Mouse (Mus musculus) ovary, postnatal 10 days (tissue): ENCODE measurements around the gene Mrpl21.

Experiments used
- DNase-seq: peaks from one replicate; pipeline ENCODE4 v3.0.0; 2022; ENCODE audit warnings: low spot score

Mrpl21 gene

DNA sequence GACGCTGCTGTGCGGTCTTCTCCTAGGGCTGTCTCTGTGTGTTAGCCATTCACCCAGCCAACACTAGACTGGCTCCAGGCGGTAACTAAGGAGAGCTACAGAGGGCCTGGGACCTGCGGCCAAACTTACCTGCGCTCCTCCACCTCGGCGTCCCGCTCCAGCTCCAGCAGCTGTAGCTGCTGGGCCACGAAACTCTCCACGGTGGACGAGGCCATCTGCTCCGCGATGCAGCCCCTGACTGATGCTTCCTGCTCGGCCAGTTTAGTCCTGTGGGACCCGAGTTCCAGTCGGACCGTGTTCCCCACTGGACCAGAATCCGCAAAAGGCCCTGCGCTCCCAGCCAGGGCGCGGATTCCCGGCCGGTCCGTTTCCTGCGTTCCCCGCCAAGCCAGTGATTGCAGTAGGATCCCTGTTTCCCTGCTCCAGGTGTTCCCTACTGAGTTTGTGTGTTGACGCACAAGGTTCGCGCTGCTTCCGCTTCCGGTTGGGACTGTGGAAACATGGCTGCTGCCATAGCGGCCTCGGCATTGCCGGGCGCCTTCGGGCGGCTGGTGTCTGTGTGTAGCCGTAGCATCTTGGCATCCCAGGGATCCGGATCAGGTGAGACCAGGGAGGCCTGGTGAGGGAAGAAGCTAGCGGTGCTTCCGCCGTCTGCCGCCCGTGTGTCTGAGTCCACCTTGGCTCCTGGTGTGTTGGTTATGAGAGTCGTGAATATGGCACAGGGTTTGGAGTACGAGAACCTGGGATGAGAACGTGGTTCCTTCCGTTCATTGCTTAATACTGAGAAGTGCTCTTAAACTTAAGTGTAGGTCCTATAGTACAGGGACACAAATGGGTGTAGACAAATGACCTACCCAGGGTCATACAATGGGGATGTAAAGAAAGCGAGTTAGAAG lies at the start of gene Mrpl21, which contains the start of gene Ighmbp2:
TSS of gene Mrpl21 (plus strand) at position 330 of the 896 bp plus-strand sequence.
TSS of gene Ighmbp2 (minus strand) at position 446 of the 896 bp plus-strand sequence.
- DNase-seq = peak; percentile 95

DNA sequence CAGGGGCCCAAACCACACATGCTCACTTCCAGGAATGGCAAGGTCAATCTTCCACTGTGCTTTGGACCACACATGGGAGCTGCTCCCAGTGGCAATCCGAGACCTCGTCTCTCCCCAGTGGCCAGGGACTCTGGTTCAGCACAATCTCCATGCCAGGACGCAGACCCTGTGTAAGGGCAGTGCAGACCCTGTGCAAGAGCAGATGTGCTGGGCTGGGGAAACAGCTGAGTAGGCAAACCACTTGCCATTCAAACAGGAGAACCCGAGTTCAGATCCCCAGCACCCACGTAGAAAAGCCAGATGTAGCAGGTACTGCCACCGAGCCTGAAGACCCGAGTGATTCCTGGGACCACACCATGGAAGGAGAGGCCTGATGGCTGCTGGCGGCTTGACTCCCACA lies 22.7 kb upstream of the Mrpl21 start:
- DNase-seq = no peak

DNA sequence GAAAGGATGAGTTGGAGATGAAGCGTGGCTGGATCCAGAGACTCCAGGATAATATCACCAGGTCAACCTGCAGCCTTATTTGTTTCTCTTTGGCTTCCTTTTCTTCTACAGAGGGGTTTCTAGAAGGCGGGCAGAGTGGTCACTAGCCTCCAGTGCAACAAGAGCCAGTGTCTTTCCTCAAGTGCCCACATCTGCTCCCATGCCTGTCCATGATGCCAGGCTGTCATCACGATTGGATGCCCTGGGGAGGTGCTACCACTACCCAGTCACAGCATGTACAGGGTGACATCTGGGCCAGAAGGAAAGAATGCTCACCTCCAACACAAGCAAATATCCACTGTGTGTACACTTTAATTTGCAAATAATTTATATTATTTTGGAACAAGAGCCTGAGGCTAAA lies 22.1 kb upstream of the Mrpl21 start:
- no peak for DNase-seq

DNA sequence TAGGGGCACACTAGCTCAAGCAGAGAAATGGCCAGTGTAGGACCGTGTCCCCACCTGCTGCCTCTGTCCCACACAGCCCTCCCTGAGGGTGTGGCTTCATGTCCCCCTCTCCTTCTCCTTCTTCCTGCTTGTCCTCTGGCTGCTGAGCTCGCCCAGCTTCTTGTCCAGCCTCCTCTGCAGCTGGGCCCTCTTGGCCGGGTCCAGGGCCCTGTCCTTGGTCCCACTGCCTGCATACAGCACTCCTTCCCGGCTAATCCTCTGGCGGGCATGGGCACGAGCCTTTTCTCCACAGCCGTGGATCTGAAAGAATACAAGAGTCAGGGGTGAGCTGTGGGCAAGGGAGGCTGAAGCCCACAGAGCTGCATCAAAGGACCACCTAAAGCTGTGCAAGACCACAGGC lies 21.4 kb upstream of the Mrpl21 start:
- no peak for DNase-seq

DNA sequence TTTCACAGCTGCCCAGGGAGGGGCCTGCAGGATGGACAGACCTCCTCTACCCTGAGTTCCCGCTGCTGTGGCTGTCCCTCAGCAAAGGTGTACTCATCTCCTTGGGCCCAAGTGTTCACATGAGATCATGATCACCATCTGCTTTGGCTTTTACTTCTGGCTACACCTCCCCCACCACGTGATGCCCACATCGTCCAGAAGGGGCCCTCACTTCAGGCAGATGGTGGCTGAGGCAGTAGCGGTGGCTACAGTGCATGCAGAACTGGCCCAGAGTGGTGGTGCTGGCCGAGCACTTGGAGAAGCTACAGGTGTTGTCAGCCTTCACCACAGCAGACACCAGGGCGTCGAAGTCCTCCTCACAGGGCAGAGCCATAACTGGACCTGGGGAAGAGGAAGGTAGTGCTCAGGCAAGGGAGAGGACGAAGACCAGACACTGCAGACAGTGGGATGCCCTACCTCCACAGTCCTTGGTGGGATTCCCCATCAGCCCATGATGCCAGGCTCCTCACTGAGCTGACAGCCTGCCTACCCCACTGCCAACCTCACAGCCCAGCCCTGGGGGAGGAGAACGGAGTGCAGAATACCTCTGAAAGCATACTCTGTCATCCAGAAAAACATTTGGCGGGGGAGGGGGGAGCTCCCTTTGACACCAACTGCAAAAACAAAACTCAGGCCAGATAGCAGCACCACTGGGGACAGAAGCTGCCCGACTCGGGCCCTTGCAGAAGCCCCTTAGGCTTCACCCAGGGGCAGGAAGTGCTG lies 20.8 kb upstream of the Mrpl21 start:
- no peak for DNase-seq

DNA sequence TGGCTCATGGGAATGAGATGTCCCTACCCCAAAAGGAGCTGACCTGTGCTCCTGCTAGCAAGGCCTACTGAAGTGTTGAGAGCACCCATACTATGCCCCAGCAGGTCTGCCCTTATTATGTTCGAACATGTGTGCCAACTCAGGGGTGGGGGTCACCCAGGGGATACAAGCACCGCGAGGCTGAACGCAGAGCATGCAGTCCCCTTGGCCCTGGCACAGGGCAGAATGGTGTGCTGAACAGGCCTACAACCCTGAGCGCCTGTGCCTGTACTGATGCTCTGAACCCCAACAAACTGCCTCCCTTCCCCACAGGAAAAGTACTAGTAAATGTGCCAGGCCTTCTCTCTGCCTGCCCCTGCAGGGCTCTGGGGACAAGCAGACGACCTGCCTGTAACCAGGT lies 18.4 kb upstream of the Mrpl21 start:
- DNase-seq = no peak

DNA sequence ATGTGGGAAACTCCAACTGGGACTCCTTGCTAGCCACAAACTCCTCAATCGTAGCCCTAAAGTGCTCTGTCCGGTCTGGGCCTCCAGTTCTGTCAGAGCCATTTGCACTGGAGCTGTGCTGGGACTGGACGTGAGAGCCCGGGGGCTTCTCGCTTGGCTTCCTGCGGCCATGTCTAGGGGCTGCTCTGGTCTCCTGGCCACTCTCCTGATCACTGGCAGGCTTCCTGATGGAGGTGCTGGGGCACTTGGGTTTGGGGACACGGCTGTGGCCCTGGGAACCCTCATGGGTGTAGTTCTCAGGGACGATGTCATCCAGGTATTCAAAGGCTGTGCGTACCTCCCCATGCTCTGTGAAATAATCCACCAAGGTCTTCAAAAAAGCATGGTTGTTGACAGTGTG lies 17.5 kb upstream of the Mrpl21 start:
- no peak for DNase-seq

DNA sequence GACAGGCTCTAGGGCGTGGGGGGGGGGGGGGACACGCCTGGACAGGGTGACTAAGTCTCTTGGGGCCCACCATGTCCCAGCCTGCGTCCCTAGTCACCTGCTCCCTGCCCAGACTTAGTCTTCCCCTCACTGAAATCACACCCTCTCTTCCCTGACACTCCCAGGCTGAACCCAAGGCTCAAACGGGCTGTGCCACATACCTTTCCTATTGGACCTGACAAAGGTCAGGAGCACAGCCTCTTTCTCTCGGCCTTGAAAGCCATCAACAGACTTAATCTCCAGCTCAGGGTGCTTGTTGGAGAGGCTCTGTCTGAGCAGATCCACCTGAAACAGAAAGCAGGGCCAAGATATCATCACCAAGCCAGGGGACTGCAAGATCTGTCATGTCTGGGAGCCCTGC lies 16.6 kb upstream of the Mrpl21 start:
- DNase-seq = no peak

DNA sequence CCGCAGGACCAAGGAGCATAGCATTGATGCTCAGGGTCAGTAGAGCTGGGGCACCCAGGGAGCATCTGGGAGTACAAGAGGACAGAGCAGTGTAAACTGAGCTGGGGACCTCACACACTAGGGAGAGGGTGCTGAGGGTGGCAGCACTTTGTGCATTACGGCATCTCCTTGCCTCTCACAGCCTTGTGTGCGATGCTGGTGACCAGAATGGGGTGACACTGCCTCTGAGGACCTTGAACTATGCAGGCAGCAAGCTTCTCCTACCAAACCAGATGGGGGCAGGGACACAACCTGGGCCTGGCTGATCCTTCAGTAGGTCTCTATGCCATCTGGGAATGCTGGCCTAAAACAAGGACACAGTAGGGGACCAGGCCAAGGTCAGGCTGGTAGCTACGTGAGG lies 16.0 kb upstream of the Mrpl21 start:
- DNase-seq = no peak

DNA sequence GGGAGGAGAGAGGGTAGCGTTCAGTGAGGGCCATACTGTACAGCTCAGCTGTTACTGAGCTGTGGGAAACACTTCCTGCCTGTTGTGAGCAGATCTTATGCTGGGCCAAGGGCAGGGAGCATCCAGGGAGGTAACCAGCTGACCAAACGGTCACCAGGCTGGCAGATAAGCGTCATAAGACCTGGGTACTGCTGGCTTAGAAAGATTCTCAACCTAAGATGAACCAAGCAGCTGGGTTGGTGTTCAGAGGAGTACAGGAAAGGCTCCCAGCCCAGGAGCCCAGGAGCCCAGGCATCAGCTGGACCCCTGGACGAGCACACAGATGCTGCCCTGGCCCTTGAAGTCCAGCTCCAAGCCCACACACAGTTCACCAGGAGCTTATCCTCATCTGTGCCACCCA lies 15.4 kb upstream of the Mrpl21 start:
- DNase-seq = no peak

DNA sequence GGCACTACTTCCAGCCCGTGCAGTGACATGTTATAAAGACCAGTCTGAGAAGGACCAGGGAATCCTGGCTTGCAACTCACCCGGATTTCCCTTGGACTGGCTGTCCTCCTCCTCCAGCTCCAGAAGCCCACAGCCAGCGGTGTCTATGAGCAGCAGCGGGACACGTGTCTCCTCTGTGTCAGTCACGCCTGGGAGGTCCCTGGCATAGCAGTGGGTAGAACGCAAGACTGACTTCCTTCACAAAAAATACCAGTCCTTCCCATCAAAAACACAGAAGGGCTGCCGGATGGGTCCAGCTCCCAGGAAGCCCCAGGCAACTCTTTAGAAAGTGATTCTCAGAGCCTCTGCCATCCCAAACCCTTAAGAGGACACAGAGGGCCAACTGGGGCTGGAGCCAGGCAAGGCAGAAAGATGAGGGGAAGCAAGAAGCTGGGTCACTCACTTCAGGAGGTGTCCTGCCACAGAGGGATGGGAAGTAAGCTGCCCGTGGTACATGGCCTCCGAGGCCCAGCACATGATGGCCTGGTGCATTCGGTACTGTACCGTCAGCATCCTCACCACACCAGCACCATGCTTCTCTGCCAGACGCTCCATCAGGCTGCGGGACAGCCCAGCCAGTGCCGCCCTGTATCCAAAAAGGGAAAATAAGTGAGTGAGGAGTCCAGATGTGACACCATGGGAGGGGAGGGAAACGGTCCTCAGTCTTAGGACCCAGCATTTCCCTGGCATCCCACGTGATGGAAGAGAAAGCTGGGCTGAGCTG lies 14.3 kb upstream of the Mrpl21 start:
- DNase-seq = no peak

DNA sequence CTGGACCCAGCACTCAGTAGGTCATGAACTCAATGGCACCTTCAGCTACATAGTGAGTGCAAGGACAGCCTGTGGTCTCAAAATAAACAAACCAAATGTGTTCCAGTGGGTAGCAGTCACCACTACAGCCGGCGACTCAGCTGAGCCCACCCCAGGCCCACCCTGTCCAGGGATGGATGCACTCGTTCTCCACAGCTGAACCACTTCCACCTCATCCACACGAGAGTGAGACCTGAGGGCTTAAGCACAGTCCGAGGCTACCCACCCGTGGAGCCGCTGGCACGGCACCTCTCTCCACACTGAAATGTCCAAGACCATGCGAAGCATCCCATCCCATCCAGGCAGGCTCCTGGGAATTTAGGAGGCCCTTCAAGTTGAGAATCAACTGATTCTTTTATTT lies 13.4 kb upstream of the Mrpl21 start:
- no peak for DNase-seq

DNA sequence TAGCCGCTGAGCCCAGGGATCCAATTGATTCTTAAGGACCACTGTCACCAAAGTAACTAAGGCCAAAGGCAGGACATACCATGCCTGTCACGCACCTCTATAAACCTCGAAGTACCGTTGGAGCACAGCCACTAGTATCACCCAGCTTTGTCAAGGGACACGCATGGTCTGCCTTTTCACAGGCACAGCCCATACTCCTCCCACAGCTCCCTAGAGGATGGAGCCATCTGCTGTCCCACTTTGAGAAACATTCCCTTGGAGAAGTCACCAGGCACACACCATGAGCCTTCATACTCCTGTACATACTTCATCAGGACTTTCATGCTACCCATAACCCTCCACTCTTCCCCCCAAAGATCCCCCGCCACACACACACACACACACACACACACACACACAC lies 12.9 kb upstream of the Mrpl21 start:
- no peak for DNase-seq

DNA sequence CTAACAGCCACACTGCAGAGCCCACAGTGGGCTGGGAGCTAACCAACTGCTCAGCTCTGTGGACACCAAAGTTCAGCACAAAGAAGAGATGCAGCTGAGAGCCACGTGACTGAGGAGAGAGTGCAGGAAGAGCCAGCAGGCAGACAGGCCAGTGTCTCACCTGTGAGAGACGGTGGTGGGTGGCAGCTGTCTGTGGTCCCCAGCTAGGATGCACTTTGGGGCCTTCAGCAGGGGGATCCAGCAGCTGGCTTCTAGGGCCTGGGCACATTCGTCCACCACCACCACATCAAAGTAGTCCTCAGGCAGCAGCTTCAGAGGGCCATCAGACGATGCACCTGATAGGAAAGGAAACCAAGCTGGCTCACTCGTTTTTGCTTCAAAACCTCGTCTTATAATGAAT lies 11.3 kb upstream of the Mrpl21 start:
- DNase-seq = no peak

DNA sequence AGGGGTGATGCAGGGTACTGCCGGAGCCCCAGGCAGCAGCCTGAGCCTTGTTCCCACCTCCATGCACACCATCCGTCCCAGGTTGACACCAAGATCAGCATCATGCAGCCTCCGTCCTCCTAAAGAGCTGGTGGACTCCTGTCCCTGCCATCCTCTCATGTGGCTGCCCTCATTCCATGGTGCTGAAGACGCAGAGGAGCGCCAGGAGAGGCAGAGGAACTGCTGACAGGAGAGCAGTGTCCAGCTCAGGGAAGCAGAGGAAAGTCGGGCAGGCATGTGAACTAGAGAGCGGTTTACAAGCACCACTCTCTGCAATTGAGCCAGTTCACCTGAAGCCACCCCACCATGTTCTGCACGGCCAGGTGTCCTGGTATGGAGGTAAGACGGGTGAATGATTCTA lies 9.4 kb upstream of the Mrpl21 start:
- no peak for DNase-seq

DNA sequence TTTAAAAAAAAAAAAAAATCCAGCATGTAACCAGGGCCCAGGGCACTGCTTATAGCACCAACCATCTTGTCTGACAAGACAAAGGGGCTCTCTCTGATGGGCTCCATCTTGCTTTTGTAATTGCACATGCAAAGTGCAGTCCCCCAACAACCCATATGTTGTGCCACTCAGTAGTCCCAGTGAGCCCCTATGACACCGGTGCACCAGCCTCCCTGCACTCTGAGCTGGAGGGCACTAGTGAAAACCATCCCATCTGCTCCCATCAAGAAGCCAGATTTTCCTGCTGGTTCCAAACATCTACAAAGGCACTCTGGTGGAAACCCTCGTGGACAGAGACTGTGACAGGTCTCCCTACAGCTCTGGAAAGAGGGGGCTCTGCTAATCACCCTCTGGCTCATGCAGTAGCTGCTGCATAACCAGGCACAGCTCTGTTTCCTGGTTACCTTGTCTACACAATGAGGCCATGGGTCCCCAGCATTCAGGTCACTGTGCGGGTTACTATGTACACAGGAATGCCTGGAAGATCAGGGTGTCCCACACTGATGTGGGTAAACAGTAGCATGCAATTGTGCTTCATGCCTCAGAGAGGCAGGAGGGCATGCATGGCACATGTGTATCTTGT lies 6.8 kb upstream of the Mrpl21 start:
- DNase-seq = no peak

DNA sequence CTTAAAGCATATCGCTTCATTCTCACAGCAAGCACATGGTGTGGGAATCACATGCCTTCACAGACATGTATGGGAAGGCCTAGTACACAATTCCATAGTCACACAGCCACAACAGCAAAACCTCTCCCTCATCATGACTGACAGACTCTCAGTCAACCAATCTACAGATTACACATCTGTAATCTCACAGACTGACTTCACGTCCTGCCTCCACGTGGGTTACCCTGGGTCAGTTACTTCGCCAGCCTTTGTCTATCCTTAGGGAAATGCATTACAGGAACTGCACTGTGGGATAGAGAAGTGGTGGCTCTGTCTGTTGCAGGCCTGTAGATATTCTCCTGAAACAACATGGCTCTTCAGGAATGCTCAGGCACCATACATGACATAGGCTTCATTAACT lies 815 bp upstream of the Mrpl21 start:
- DNase-seq = no peak

DNA sequence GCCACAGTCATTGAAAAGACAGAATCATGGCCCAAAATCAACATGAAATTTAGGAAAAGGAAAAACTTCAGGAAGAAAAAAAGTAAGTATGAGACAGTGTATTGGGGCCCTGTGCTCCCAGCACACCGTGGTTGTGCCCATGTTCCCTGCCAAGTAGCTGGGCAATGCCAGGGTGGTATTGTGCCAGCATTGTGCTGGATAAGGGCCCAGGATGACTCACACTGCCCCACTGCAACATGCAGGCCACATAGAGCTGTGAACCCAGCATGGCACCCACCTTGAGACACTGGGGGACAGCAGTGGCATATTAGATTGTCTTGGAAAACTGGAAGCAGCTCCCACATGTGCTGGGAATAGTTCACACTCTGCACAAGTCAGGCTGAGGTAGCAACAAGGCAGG lies 6.3 kb downstream of the Mrpl21 start:
- no peak for DNase-seq

DNA sequence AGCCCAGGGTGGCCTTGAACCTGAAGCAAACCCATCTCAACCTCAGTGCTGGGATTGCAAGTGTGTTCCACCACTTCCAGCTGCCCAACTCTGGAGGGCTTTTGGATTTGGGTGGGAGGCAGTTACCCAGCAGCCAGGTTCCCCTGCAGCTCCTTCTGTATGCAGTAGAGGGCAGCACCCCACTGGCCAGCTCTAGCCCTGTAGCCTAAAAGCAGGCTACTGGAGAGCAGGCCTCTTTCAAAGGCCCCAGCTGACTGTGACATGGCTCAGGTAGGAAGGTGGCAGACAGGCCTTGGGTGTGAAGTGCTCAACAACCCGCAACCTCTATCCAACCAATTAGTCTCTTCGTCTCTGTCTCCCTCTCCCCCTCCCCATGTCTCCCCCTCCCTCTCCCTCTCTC lies 9.3 kb downstream of the Mrpl21 start:
- DNase-seq = peak; percentile 21

DNA sequence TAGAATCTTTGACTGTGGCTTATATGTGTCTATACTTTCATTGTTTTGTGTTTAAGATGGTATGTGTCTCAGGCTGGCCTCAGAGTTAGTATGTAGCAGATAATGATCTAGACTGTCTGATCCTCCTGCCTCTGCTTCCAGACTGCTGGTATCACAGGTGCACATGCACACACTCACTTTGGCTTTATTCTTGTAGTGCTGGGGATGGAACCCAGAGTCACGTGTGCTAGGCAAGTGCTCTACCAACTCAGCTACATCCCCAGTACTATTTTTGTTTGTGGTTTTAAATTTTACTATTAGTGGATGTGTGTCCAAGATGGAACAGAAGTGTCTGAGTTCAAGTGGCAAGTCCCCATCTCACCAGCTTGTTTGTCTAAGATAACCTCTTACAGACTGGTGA lies 10.3 kb downstream of the Mrpl21 start:
- no peak for DNase-seq

DNA sequence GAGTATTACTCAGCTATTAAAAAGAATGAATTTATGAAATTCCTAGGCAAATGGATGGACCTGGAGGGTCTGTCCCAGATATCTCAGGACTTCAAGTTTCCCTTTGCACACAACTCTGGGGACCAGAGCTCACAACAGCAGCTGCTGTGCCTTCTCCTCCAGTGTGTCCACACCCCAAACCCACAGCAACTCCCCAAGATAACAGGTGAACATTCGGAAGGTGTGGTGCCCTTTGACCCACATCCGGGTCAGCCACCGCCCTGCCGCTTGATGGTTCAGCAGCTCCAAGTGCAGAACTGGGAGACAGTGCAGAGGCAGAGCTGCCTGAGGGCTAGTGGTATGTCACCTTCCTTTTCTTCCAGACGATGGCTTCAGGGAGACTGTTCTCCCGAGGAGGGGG lies 12.5 kb downstream of the Mrpl21 start:
- no peak for DNase-seq

DNA sequence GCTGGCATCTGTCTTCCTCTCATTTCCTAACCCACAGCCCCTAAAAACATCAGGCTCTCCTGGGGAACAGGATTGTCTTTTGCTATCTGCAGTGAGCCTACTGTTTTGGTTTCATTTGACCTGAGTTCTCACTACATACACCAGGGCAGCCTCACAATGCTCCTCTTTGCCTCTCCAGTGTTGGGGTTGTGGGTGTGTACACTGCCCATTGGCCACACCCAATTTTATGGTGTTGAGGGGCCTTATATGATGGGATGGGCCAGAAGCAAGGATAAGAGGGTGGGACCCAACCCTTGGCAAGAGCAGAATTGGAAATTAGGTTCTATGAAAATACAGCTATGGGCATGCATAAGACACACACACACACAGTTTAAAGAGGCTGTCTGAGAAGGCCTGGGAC lies 14.3 kb downstream of the Mrpl21 start:
- DNase-seq = no peak
